Mouse (Mus musculus) lung, postnatal 0 days (tissue): ENCODE measurements around the gene Hspb9.

Source experiments
- CTCF ChIP-seq: IDR thresholded peaks from 2 replicates; pipeline ENCODE4 v1.5.1; 2016; ENCODE audit warnings: antibody characterized with exemption, mild to moderate bottlenecking
- EP300 ChIP-seq: IDR thresholded peaks from 2 replicates; pipeline ENCODE4 v1.6.1; 2016; ENCODE audit warnings: antibody characterized with exemption, mild to moderate bottlenecking, control low read depth

DNA sequence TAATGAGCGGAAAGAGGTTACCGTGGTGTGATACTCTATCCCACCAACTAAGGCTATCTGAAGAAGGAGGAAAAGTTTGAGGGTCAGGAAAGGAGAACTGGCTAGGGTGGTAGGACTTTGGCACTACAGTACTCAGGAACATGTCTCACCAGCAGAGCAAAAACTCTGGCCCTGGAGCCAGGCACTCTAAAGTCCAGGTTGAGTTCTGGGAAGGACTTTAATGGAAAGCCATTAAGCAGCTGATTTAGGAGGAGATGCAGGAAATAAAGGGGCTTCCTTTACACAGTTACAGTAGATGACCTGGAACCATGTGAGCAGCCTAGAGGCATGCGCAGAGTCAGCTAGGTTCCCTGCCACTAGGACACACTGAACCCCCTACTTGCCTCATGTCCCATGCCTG is 13.6 kb downstream of the Hspb9 start:
- TF ChIP-seq CTCF = no peak
- no peak for TF ChIP-seq EP300
